Mouse (Mus musculus): Measurements from ENCODE around the gene Gm45799.
A peak's percentile ranks its signal among the peaks of the same experiment; 100 is the strongest.

The Gm45799 gene

GRCm38 (mm10) chr7:105641936-105642335 is 1.6 kb downstream of the Gm45799 start:
- no peak for DNase-seq (ENCODE audit: low read depth)

- peak; percentile 68 for DNase-seq (ENCODE audit: low read depth)
Measured at GRCm38 (mm10) chr7:105650639-105651435, 10.5 kb downstream of the Gm45799 start, which contains the start of gene Dnhd1. Dnhd1 (plus strand) TSS chr7:105650827.

- no peak for DNase-seq (ENCODE audit: low read depth)
Measured at GRCm38 (mm10) chr7:105685541-105686197, 45.3 kb downstream of the Gm45799 start.

- DNase-seq (ENCODE audit: low read depth) = no peak
Measured at GRCm38 (mm10) chr7:105690875-105691274, 50.5 kb downstream of the Gm45799 start.

GRCm38 (mm10) chr7:105703184-105703583 is 62.8 kb downstream of the Gm45799 start:
- DNase-seq (ENCODE audit: low read depth) = no peak

GRCm38 (mm10) chr7:105703816-105704215 is 63.5 kb downstream of the Gm45799 start:
- no peak for DNase-seq (ENCODE audit: low read depth)

- peak; percentile 32 for DNase-seq (ENCODE audit: low read depth)
Measured at GRCm38 (mm10) chr7:105708733-105709132, 68.4 kb downstream of the Gm45799 start.

GRCm38 (mm10) chr7:105715366-105715765 is 75.0 kb downstream of the Gm45799 start:
- DNase-seq (ENCODE audit: low read depth) = no peak

- no peak for DNase-seq (ENCODE audit: low read depth)
Measured at GRCm38 (mm10) chr7:105721916-105722315, 81.6 kb downstream of the Gm45799 start.

GRCm38 (mm10) chr7:105726144-105726979 is 86.0 kb downstream of the Gm45799 start:
- DNase-seq (ENCODE audit: low read depth) = no peak

GRCm38 (mm10) chr7:105726980-105727325 is 86.6 kb downstream of the Gm45799 start:
- no peak for DNase-seq (ENCODE audit: low read depth)

- DNase-seq (ENCODE audit: low read depth) = no peak
Measured at GRCm38 (mm10) chr7:105728701-105729428, 88.5 kb downstream of the Gm45799 start.

GRCm38 (mm10) chr7:105733836-105734235 is 93.5 kb downstream of the Gm45799 start:
- no peak for DNase-seq (ENCODE audit: low read depth)
